Comparison of ENCODE assay signal across 26 mouse cellular contexts in the genomic region with DNA sequence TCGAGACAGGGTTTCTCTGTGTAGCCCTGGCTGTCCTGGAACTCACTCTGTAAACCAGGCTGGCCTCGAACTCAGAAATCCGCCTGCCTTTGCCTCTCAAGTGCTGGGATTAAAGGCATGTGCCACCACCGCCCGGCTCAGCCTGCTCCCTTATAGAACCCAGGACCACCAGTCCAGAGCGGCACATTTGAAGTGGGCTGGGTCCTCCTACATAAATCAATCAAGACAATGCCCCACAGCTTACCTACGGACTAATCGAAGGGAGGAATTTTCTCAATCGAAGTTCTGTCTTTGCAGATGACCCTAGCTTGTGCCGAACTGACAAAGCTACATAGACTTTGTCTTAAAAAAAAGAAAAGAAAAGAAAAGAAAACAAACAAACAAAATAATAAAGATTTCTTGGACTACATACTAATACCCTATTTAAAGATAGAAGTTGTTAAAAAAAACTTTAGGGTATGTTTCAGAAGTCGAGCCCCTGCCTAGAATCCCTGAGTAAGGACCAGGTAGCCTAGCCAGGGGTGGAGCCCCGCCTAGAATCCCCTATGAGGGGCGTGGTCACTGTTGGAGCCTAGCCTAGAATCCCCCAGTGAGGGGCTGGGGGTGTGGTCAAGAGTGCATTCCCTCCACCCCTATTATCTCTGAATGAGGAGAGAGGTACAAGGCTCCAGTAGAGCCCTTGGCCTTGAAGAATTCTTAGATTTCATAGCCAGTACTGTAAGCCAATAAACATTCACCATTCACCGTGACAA. TPM values are rescaled to one million over a fixed set of nuclear protein-coding genes. Genes with fewer than 3 reads are reported as not detected.
DNase-seq lines count a peak whose midpoint lies in the region; ATAC-seq and TF ChIP-seq lines count a peak whose summit lies in the region.
"Had no signal": no experiment of that assay in that cellular context is flagged by ENCODE, and none has a peak within 500 bp of the region (broad histone marks: within the 10 kb centered on the region; RNA-seq: fewer than 3 reads in every experiment).

No protein-coding gene starts in this region.

- H3K4me3 ChIP-seq in heart, embryonic 10.5 days: no peak overlapping the region
- no peak overlapping the region for H3K4me3 ChIP-seq in stomach, postnatal 0 days (ENCODE audit: low read depth, low read length)
- H3K4me3 ChIP-seq: embryonic facial prominence, embryonic 10.5 days; heart, adult 2 months; heart, embryonic 13.5 days; hindbrain, embryonic 15.5 days had no signal

- H3K27me3 ChIP-seq in heart, embryonic 10.5 days (ENCODE audit: insufficient read depth, poor library complexity, severe bottlenecking): no peaks in the 10 kb centered on the region; the same call in 1 of the 2 replicates
- no peaks in the 10 kb centered on the region for H3K27me3 ChIP-seq in stomach, postnatal 0 days (ENCODE audit: control insufficient read depth, insufficient read depth, low read length)
- H3K27me3 ChIP-seq: hindbrain, embryonic 15.5 days had no signal

- peak; percentile 70 for DNase-seq in heart, embryonic 10.5 days (ENCODE audit: low spot score)
- DNase-seq in heart, adult 18-20 months: no peak
- peak; percentile 51 for DNase-seq in testis, postnatal 10 days (ENCODE audit: low spot score)
- no peak for DNase-seq in testis, postnatal 14 days (ENCODE audit: low spot score)
- peak; percentile 92 for DNase-seq in R1 (ENCODE audit: low read depth, low spot score)
- peak; percentile 11 for DNase-seq in stomach, postnatal 0 days (ENCODE audit: low spot score)
- no peak for DNase-seq in adrenal gland, postnatal 36 days
- no peak for DNase-seq in lung, postnatal 36 days
- DNase-seq: adrenal gland, adult 8-10 months; cerebellum, adult 11 months; cerebellum, adult 8-10 months; cerebellum, postnatal 25 days; gastrocnemius, postnatal 36 days; heart, postnatal 36 days had no signal

- no peak overlapping the region for H3K9ac ChIP-seq in stomach, postnatal 0 days (ENCODE audit: low read length)
- H3K9ac ChIP-seq: heart, embryonic 13.5 days; hindbrain, embryonic 15.5 days had no signal

- H3K36me3 ChIP-seq in heart, embryonic 10.5 days: no peaks in the 10 kb centered on the region
- H3K36me3 ChIP-seq in stomach, postnatal 0 days (ENCODE audit: control insufficient read depth, insufficient read depth, low read length): no peaks in the 10 kb centered on the region
- H3K36me3 ChIP-seq: embryonic facial prominence, embryonic 10.5 days; heart, embryonic 13.5 days; hindbrain, embryonic 15.5 days had no signal

- TF ChIP-seq CTCF in stomach, postnatal 0 days (IDR thresholded peaks at IDR 0.05; ENCODE audit: low read depth): no peak

- H3K4me1 ChIP-seq in heart, embryonic 10.5 days: no peaks in the 10 kb centered on the region
- no peaks in the 10 kb centered on the region for H3K4me1 ChIP-seq in stomach, postnatal 0 days (replicated peaks; ENCODE audit: control insufficient read depth, insufficient read depth)
- H3K4me1 ChIP-seq: embryonic facial prominence, embryonic 10.5 days; heart, embryonic 13.5 days; hindbrain, embryonic 15.5 days had no signal

- no peak overlapping the region for H3K4me2 ChIP-seq in stomach, postnatal 0 days (replicated peaks; ENCODE audit: low read depth)
- H3K4me2 ChIP-seq: heart, embryonic 13.5 days; hindbrain, embryonic 15.5 days had no signal

- WGBS in heart, embryonic 10.5 days: 58% methylated on average over 13 of the region's 14 CpGs
- 60% methylated on average over 13 of the region's 14 CpGs for WGBS in stomach, postnatal 0 days

- no peak for TF ChIP-seq EP300 in stomach, postnatal 0 days (optimal IDR thresholded peaks at IDR 0.05)

- no peak overlapping the region for H3K27ac ChIP-seq in heart, embryonic 10.5 days
- no peak overlapping the region for H3K27ac ChIP-seq in stomach, postnatal 0 days (replicated peaks)
- H3K27ac ChIP-seq: embryonic facial prominence, embryonic 10.5 days; heart, adult 2 months; heart, embryonic 13.5 days; hindbrain, embryonic 15.5 days had no signal

- ATAC-seq in stomach, postnatal 0 days (ENCODE audit: low FRiP score, low TSS enrichment): 0 out of 2 replicates have a peak, but pooled peaks have one; percentile 31
- ATAC-seq: forebrain, embryonic 14.5 days; Patski had no signal

- H3K9me3 ChIP-seq in heart, embryonic 10.5 days: no peaks in the 10 kb centered on the region
- H3K9me3 ChIP-seq in stomach, postnatal 0 days (ENCODE audit: control insufficient read depth, low read length): no peaks in the 10 kb centered on the region
- H3K9me3 ChIP-seq: embryonic facial prominence, embryonic 10.5 days; heart, embryonic 13.5 days; hindbrain, embryonic 15.5 days had no signal

RNA-seq across cellular contexts. Expression of gene Acer1, which starts 7.8 kb away (rescaled TPM):
- not detected in 2 replicates for polyA plus RNA-seq in heart, embryonic 10.5 days (2016; fragmentation: Nextera tagmentation; extraction: Ambion mirVana)
- not detected for total RNA-seq in heart, adult 18-20 months (2021)
- polyA plus RNA-seq in stomach, postnatal 0 days (2015; fragmentation: Nextera tagmentation; extraction: Ambion mirVana): 13.5 and 15.8 TPM in 2 replicates
- total RNA-seq in adrenal gland, postnatal 36 days (2021): under 1 TPM in 1 of 2 experiments, not detected in 1; 0.23 TPM
- total RNA-seq: gastrocnemius, adult 8-10 months; gastrocnemius, postnatal 36 days; heart, adult 2 months; heart, postnatal 36 days had no signal
- polyA plus RNA-seq: brain, embryonic 14.5 days; cortical plate, adult 2 months; embryonic facial prominence, embryonic 10.5 days; forebrain, embryonic 14.5 days; heart, adult 2 months; heart, embryonic 13.5 days; heart, postnatal 0 days; hindbrain, embryonic 11.5 days; hindbrain, embryonic 15.5 days; Patski had no signal

RNA-seq across cellular contexts. Expression of gene Clpp, which starts 16.0 kb away (rescaled TPM):
- polyA plus RNA-seq in heart, embryonic 10.5 days (2016; fragmentation: Nextera tagmentation; extraction: Ambion mirVana): 144 and 165 TPM in 2 replicates
- total RNA-seq in heart, adult 18-20 months (2021): 10 to 100 TPM; 80.9 to 83.1 TPM
- 87.0 and 88.6 TPM in 2 replicates for polyA plus RNA-seq in stomach, postnatal 0 days (2015; fragmentation: Nextera tagmentation; extraction: Ambion mirVana)
- total RNA-seq in adrenal gland, postnatal 36 days (2021): 100 to 1,000 TPM; 110 to 114 TPM

RNA-seq across cellular contexts. Expression of gene Alkbh7, which starts 23.0 kb away (rescaled TPM):
- 49.6 and 59.7 TPM in 2 replicates for polyA plus RNA-seq in heart, embryonic 10.5 days (2016; fragmentation: Nextera tagmentation; extraction: Ambion mirVana)
- 10 to 100 TPM; 72.4 to 78.0 TPM for total RNA-seq in heart, adult 18-20 months (2021)
- polyA plus RNA-seq in stomach, postnatal 0 days (2015; fragmentation: Nextera tagmentation; extraction: Ambion mirVana): 28.7 and 32.5 TPM in 2 replicates
- 10 to 100 TPM; 50.3 to 83.8 TPM for total RNA-seq in adrenal gland, postnatal 36 days (2021)

RNA-seq across cellular contexts. Expression of gene Pspn, which starts 25.7 kb away (rescaled TPM):
- polyA plus RNA-seq in heart, embryonic 10.5 days (2016; fragmentation: Nextera tagmentation; extraction: Ambion mirVana): 0.53 TPM in 1 of 2 replicates, not detected in the other
- not detected for total RNA-seq in heart, adult 18-20 months (2021)
- not detected in 2 replicates for polyA plus RNA-seq in stomach, postnatal 0 days (2015; fragmentation: Nextera tagmentation; extraction: Ambion mirVana)
- total RNA-seq in adrenal gland, postnatal 36 days (2021): 1 to 10 TPM in 1 of 2 experiments, under 1 TPM in 1; 0.76 to 2.7 TPM
- total RNA-seq: gastrocnemius, adult 8-10 months; gastrocnemius, postnatal 36 days; heart, adult 2 months; heart, postnatal 36 days had no signal
- polyA plus RNA-seq: cortical plate, adult 2 months; embryonic facial prominence, embryonic 14.5 days; heart, adult 2 months; hindbrain, embryonic 11.5 days had no signal

RNA-seq across cellular contexts. Expression of gene Gtf2f1, which starts 37.0 kb away (rescaled TPM):
- 39.4 and 56.0 TPM in 2 replicates for polyA plus RNA-seq in heart, embryonic 10.5 days (2016; fragmentation: Nextera tagmentation; extraction: Ambion mirVana)
- total RNA-seq in heart, adult 18-20 months (2021): 10 to 100 TPM; 22.6 to 23.0 TPM
- 36.9 and 37.3 TPM in 2 replicates for polyA plus RNA-seq in stomach, postnatal 0 days (2015; fragmentation: Nextera tagmentation; extraction: Ambion mirVana)
- total RNA-seq in adrenal gland, postnatal 36 days (2021): 10 to 100 TPM; 44.3 to 65.3 TPM

Comparison
In these comparisons a context has a peak if more than half of its experiments do, and no peak if none do; other contexts are left out.
1. DNase-seq: peak in heart, embryonic 10.5 days (single experiment), testis, postnatal 10 days (single experiment), R1 (single experiment) and stomach, postnatal 0 days (single experiment); none in heart, adult 18-20 months (0 of 2), testis, postnatal 14 days (single experiment), adrenal gland, postnatal 36 days (0 of 2) and lung, postnatal 36 days (single experiment).